Mouse (Mus musculus) bone marrow macrophage, adult 2 months (primary cell): ENCODE measurements around the gene Agap1. TPM values are rescaled to one million over a fixed set of nuclear protein-coding genes. Genes with fewer than 3 reads are reported as not detected.

Experiments
- H3K27ac ChIP-seq: 2 replicates; pipeline ENCODE4 v1.5.1; 2012; ENCODE audit warnings: low read depth, low read length; ENCODE audit not compliant: insufficient read depth
- H3K4me1 ChIP-seq: 2 replicates; pipeline ENCODE4 v1.6.1; 2012; ENCODE audit warnings: low read length; ENCODE audit not compliant: control insufficient read depth, insufficient read depth
- H3K4me3 ChIP-seq: 2 replicates; pipeline ENCODE4 v1.5.1; 2012; ENCODE audit warnings: mild to moderate bottlenecking, low read length, moderate library complexity; ENCODE audit not compliant: insufficient read depth
- CTCF ChIP-seq: IDR thresholded peaks from 2 replicates; pipeline ENCODE4 v1.5.1; 2012; ENCODE audit warnings: low read depth, mild to moderate bottlenecking, low read length, moderate library complexity
- POLR2A ChIP-seq: IDR thresholded peaks from 2 replicates; pipeline ENCODE4 v1.6.1; 2012; ENCODE audit warnings: mild to moderate bottlenecking, low read depth, low read length, borderline replicate concordance
- polyA plus RNA-seq: library from polyadenylated mRNA; stranded (reverse); fragments of >200 nt; gene quantifications from 2 replicates; pipeline ENCODE4 v1.2.4, GENCODE M21; 2012; ENCODE audit not compliant: missing spikeins, insufficient read depth, insufficient read length

Gene Agap1
- polyA plus RNA-seq, 1 experiment = 14.8 TPM

GRCm38 (mm10) chr1:89734368-89734767 lies 279.8 kb downstream of the Agap1 start:
- Histone ChIP-seq H3K4me3 (no peak overlapping the region), H3K27ac (no peak overlapping the region), H3K4me1 (peaks cover 9% of the 10 kb centered on the region)
- TF ChIP-seq CTCF = no peak
- TF ChIP-seq POLR2A = no peak

GRCm38 (mm10) chr1:89735146-89735545 lies 280.5 kb downstream of the Agap1 start:
- no peak overlapping the region for H3K27ac ChIP-seq
- H3K4me1 ChIP-seq = peaks cover 9% of the 10 kb centered on the region
- no peak overlapping the region for H3K4me3 ChIP-seq
- no peak for TF ChIP-seq CTCF
- no peak for TF ChIP-seq POLR2A

DNA sequence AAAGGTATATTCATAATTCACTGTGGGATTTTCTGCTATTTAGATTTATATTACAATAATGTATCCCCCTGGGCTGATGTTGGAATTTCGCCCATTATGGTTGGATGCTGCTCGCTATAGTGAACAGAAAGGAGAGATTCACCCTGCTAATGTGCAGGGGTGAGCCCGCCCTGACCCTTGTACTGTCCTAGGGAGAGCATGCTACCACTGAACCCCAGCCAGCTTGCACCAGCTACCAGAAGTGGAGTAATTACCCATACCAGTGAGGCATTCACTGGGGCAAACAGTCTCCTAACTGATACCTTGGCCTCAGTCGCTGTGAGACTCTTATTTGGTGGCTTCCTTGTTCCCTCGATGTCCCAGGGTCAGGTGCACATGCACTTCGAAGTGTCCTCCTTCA lies 281.4 kb downstream of the Agap1 start:
- TF ChIP-seq CTCF = no peak
- no peak for TF ChIP-seq POLR2A
- H3K27ac ChIP-seq = no peak overlapping the region
- H3K4me3 ChIP-seq = no peak overlapping the region
- peaks cover 9% of the 10 kb centered on the region for H3K4me1 ChIP-seq

GRCm38 (mm10) chr1:89739067-89739774 lies 284.6 kb downstream of the Agap1 start:
- no peak overlapping the region for H3K27ac ChIP-seq
- TF ChIP-seq CTCF (no peak), POLR2A (no peak)
- peaks cover 23% of the 10 kb centered on the region for H3K4me1 ChIP-seq
- no peak overlapping the region for H3K4me3 ChIP-seq

DNA sequence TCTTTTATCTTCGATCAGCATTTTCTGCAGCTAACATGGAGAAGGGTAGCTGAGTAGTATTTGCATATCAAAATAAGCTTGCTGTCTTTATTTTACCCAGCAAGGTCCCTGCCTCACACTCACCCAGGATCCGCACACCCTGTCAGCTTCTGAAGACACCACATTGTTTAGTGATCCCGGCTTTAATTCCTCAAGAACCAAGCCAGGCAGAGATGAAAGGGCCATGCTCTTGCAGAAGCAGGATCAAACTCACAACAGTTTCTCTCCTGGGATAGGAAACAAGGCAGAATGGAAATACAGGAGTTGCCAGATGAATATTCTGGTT lies 285.1 kb downstream of the Agap1 start:
- Histone ChIP-seq H3K27ac (no peak overlapping the region), H3K4me1 (peaks cover 23% of the 10 kb centered on the region), H3K4me3 (no peak overlapping the region)
- no peak for TF ChIP-seq POLR2A
- TF ChIP-seq CTCF = no peak

DNA sequence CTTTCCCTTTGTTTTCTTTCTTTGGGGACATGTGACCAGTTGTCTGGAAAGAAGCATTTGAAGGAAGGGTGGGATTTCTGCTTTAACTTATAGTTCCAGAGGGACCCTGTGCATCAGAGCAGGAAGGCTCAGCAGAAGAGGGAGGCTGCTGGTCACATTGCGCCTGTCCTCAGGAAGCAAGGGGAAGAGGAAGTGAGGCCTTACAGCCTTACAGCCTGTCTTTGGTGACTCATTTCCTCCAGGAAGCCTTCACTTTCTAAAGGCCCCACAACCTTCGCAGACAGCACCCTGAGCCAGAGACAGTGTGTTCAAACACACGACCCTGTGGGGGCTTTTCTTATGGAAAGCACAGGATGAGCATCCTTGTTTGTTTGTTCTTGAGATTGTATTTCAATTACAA lies 287.8 kb downstream of the Agap1 start:
- Histone ChIP-seq H3K4me1 (peaks cover 13% of the 10 kb centered on the region), H3K27ac (peak overlapping the region; percentile 74), H3K4me3 (no peak overlapping the region)
- TF ChIP-seq POLR2A = no peak
- no peak for TF ChIP-seq CTCF

GRCm38 (mm10) chr1:89746171-89746570 lies 291.6 kb downstream of the Agap1 start:
- Histone ChIP-seq H3K4me3 (no peak overlapping the region), H3K4me1 (peaks cover 13% of the 10 kb centered on the region), H3K27ac (no peak overlapping the region)
- TF ChIP-seq POLR2A (no peak), CTCF (no peak)

DNA sequence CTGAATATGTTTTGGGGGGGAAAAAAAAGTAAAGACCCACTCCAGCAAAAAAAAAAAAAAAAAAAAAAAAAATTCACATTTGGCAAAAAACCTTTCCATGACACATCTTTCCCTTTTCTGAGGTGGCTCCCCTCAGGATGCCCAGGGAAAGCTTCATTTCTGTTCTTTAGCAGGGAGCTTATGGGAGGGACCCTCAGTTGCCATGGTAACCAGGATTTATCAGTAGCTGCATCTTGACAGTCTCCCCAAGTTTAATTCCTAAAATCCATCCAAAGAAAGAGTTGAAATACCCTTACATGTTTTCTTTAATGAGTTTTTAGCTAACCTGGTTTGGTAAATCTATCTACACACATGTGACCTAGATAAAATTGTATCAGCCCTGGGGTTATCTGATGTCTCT lies 295.1 kb downstream of the Agap1 start:
- Histone ChIP-seq H3K4me1 (peaks cover 10% of the 10 kb centered on the region), H3K4me3 (no peak overlapping the region), H3K27ac (no peak overlapping the region)
- no peak for TF ChIP-seq CTCF
- TF ChIP-seq POLR2A = no peak

DNA sequence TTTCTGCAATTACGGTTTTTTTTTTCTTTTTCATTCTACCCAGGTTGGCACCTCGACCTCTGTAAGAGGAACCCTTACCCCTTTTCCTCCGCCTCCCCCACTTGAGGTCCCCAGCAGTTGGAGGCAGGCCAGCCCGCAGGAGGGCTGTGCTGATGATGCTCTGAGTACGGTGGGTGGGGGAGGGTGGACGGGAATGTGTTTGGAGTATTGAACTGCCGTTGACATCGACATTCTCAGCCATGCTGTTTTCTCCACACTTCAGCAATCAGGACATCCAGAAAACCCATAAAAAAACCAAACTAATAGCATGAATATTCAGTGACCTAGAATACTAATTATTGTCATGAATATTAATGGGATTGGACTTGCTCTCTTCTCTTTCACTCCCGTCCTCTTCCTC lies 295.9 kb downstream of the Agap1 start:
- Histone ChIP-seq H3K4me3 (no peak overlapping the region), H3K4me1 (peaks cover 10% of the 10 kb centered on the region), H3K27ac (no peak overlapping the region)
- TF ChIP-seq CTCF (no peak), POLR2A (no peak)

- peaks cover 10% of the 10 kb centered on the region for H3K4me1 ChIP-seq
- TF ChIP-seq POLR2A = no peak
- TF ChIP-seq CTCF = no peak
- no peak overlapping the region for H3K27ac ChIP-seq
- H3K4me3 ChIP-seq = no peak overlapping the region
Measured at GRCm38 (mm10) chr1:89750921-89751320, 296.3 kb downstream of the Agap1 start.

GRCm38 (mm10) chr1:89751344-89751743 lies 296.7 kb downstream of the Agap1 start:
- peaks cover 10% of the 10 kb centered on the region for H3K4me1 ChIP-seq
- TF ChIP-seq CTCF (no peak), POLR2A (no peak)
- H3K4me3 ChIP-seq = no peak overlapping the region
- no peak overlapping the region for H3K27ac ChIP-seq
